Mouse (Mus musculus): ENCODE measurements around the gene Gm10283.

DNA sequence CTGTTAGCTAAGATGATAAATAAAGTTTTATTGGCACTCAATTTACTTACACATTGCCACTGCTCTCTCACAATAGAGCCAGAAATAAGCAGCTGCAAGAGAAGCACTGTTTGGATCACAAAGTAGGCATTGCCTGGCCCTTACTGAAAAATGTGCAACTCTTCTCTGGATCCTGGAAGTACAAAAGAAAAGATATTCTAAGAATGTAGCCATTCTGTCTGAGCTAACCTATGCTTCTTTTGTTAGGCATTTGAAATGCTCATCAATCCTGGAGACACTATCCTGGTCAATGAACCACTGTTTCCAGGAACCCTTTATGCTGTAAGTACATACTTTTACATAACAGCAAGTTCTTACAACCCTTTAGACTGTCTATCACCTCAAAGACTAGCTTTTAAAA is 15.3 kb upstream of the Gm10283 start:
- TF ChIP-seq POLR2A (IDR thresholded peaks at IDR 0.05; ENCODE audit: low read depth, low read length) (no peak), CTCF (IDR thresholded peaks at IDR 0.05; ENCODE audit: extremely low read depth, insufficient read depth, insufficient read length, insufficient replicate concordance) (no peak)
